Mouse (Mus musculus) neural tube, embryonic 12.5 days (tissue): Measurements from ENCODE around the gene Zfp60. TPM values are rescaled to one million over a fixed set of nuclear protein-coding genes. Genes with fewer than 3 reads are reported as not detected.

Experiments
- ATAC-seq: fragments of 200-750 bp; cut with Nextera tagmentation; 2 replicates; pipeline ENCODE4 v1.8.0; 2017; ENCODE audit warnings: low read depth, mild to moderate bottlenecking, moderate TSS enrichment, moderate library complexity; ENCODE audit not compliant: low FRiP score
- H3K27ac ChIP-seq: fragments of 300-500 bp; sonication (generic); 2 replicates; pipeline ENCODE4 v1.5.1; 2016
- H3K27me3 ChIP-seq: fragments of 300-500 bp; sonication (generic); replicated peaks from 2 replicates; pipeline ENCODE4 v1.6.1; 2016; ENCODE audit warnings: mild to moderate bottlenecking
- H3K36me3 ChIP-seq: fragments of 300-500 bp; sonication (generic); 2 replicates; pipeline ENCODE4 v1.6.1; 2016; ENCODE audit warnings: mild to moderate bottlenecking
- H3K4me1 ChIP-seq: fragments of 300-500 bp; sonication (generic); 2 replicates; pipeline ENCODE4 v1.6.1; 2016
- H3K4me2 ChIP-seq: fragments of 300-500 bp; sonication (generic); replicated peaks from 2 replicates; pipeline ENCODE4 v1.6.1; 2016; ENCODE audit warnings: mild to moderate bottlenecking
- H3K4me3 ChIP-seq: fragments of 300-500 bp; sonication (generic); 2 replicates; pipeline ENCODE4 v1.5.1; 2016
- H3K9ac ChIP-seq: fragments of 300-500 bp; sonication (generic); 2 replicates; pipeline ENCODE4 v1.6.1; 2016; ENCODE audit warnings: mild to moderate bottlenecking
- H3K9me3 ChIP-seq: fragments of 300-500 bp; sonication (generic); 2 replicates; pipeline ENCODE4 v1.6.1; 2016; ENCODE audit warnings: mild to moderate bottlenecking
- WGBS: fragments of 180-500 bp; shearing (Covaris S2); methylation state at CpG from one replicate; pipeline ENCODE4 v1.1.7; 2016; 5-methylcytosine and 5-hydroxymethylcytosine counted together
- polyA plus RNA-seq: library from polyadenylated mRNA; unstranded; fragments of >200 nt; fragmentation: Nextera tagmentation; extraction: Ambion mirVana; gene quantifications from 2 replicates; pipeline ENCODE4 v1.2.1, GENCODE M21; 2016

Zfp60 gene
- 97.2 and 102 TPM in 2 replicates for polyA plus RNA-seq

- Histone ChIP-seq H3K36me3 (no peaks in the 10 kb centered on the region), H3K9ac (peak within 1 kb of the TSS; percentile 89), H3K4me1 (peaks cover 31% of the 10 kb centered on the region), H3K9me3 (no peaks in the 10 kb centered on the region), H3K4me2 (peak within 1 kb of the TSS; percentile 60), H3K4me3 (peak within 1 kb of the TSS; percentile 77), H3K27ac (peak within 1 kb of the TSS; percentile 95), H3K27me3 (no peaks in the 10 kb centered on the region)
- under 1% methylated on average over 35 of the region's 35 CpGs for WGBS
- peak; percentile 89 for ATAC-seq
Observed at GRCm38 (mm10) chr7:27731281-27731883, at the start of gene Zfp60. TSS of gene Zfp60 (plus strand) at chr7:27731389.

GRCm38 (mm10) chr7:27683218-27683617 is 48.0 kb upstream of the Zfp60 start:
- H3K9ac ChIP-seq = no peak overlapping the region
- no peak for ATAC-seq
- WGBS = 88% methylated on average over 2 of the region's 2 CpGs
- no peaks in the 10 kb centered on the region for H3K36me3 ChIP-seq
- H3K9me3 ChIP-seq = no peaks in the 10 kb centered on the region
- H3K27me3 ChIP-seq = no peaks in the 10 kb centered on the region
- H3K4me2 ChIP-seq = no peak overlapping the region
- H3K27ac ChIP-seq = no peak overlapping the region
- peaks cover 6% of the 10 kb centered on the region; the same call in 1 of the 2 replicates for H3K4me1 ChIP-seq
- no peak overlapping the region for H3K4me3 ChIP-seq

- Histone ChIP-seq H3K9me3 (no peaks in the 10 kb centered on the region), H3K4me3 (0 out of 2 replicates have a peak overlapping the region, but pooled peaks have one; percentile 7), H3K27ac (no peak overlapping the region), H3K27me3 (no peaks in the 10 kb centered on the region), H3K4me2 (peak overlapping the region; percentile 50), H3K36me3 (no peaks in the 10 kb centered on the region), H3K4me1 (peaks cover 14% of the 10 kb centered on the region), H3K9ac (no peak overlapping the region)
- no peak for ATAC-seq
- WGBS = 43% methylated on average over 5 of the region's 5 CpGs
Observed at GRCm38 (mm10) chr7:27685220-27685619, 46.0 kb upstream of the Zfp60 start.

GRCm38 (mm10) chr7:27685681-27686080 is 45.5 kb upstream of the Zfp60 start:
- no peaks in the 10 kb centered on the region for H3K27me3 ChIP-seq
- no peak for ATAC-seq
- no peaks in the 10 kb centered on the region for H3K9me3 ChIP-seq
- H3K4me1 ChIP-seq = peaks cover 14% of the 10 kb centered on the region
- H3K4me3 ChIP-seq = 0 out of 2 replicates have a peak overlapping the region, but pooled peaks have one; percentile 7
- H3K27ac ChIP-seq = no peak overlapping the region
- H3K9ac ChIP-seq = no peak overlapping the region
- WGBS = 2% methylated on average over 6 of the region's 6 CpGs
- H3K4me2 ChIP-seq = peak overlapping the region; percentile 50
- H3K36me3 ChIP-seq = no peaks in the 10 kb centered on the region

- Histone ChIP-seq H3K27me3 (no peaks in the 10 kb centered on the region), H3K9ac (no peak overlapping the region), H3K4me3 (no peak overlapping the region), H3K9me3 (no peaks in the 10 kb centered on the region), H3K27ac (no peak overlapping the region), H3K36me3 (no peaks in the 10 kb centered on the region), H3K4me1 (peaks cover 14% of the 10 kb centered on the region), H3K4me2 (no peak overlapping the region)
- 78% methylated on average over 1 of the region's 1 CpGs for WGBS
- ATAC-seq = no peak
Observed at GRCm38 (mm10) chr7:27687043-27687442, 44.1 kb upstream of the Zfp60 start.

- WGBS = 74% methylated on average over 3 of the region's 3 CpGs
- Histone ChIP-seq H3K4me3 (no peak overlapping the region), H3K9ac (no peak overlapping the region), H3K9me3 (no peaks in the 10 kb centered on the region), H3K4me2 (peak overlapping the region; percentile 66), H3K36me3 (no peaks in the 10 kb centered on the region), H3K4me1 (peaks cover 14% of the 10 kb centered on the region), H3K27me3 (no peaks in the 10 kb centered on the region), H3K27ac (no peak overlapping the region)
- ATAC-seq = no peak
Observed at GRCm38 (mm10) chr7:27687836-27688235, 43.4 kb upstream of the Zfp60 start.

- ATAC-seq = no peak
- Histone ChIP-seq H3K4me1 (peaks cover 14% of the 10 kb centered on the region), H3K27ac (no peak overlapping the region), H3K9me3 (no peaks in the 10 kb centered on the region), H3K27me3 (no peaks in the 10 kb centered on the region), H3K4me3 (peak overlapping the region; percentile 47), H3K4me2 (peak overlapping the region; percentile 66), H3K9ac (peak overlapping the region; percentile 65), H3K36me3 (no peaks in the 10 kb centered on the region)
- 41% methylated on average over 14 of the region's 14 CpGs for whole genome bisulfite sequencing
Observed at GRCm38 (mm10) chr7:27688246-27688788, 42.9 kb upstream of the Zfp60 start.

- ATAC-seq = peak; percentile 98
- WGBS = under 1% methylated on average over 19 of the region's 19 CpGs
- peak within 1 kb of the TSS; percentile 66 for H3K4me2 ChIP-seq
- H3K9ac ChIP-seq = peak within 1 kb of the TSS; percentile 65
- H3K36me3 ChIP-seq = no peaks in the 10 kb centered on the region
- peaks cover 14% of the 10 kb centered on the region for H3K4me1 ChIP-seq
- no peaks in the 10 kb centered on the region for H3K27me3 ChIP-seq
- no peak within 1 kb of the TSS for H3K27ac ChIP-seq
- H3K9me3 ChIP-seq = no peaks in the 10 kb centered on the region
- peak within 1 kb of the TSS; percentile 47 for H3K4me3 ChIP-seq
Observed at GRCm38 (mm10) chr7:27688815-27689612, 42.2 kb upstream of the Zfp60 start, which contains the start of gene Zfp607b. TSS of gene Zfp607b (plus strand) at chr7:27689340.

GRCm38 (mm10) chr7:27691076-27691475 is 40.1 kb upstream of the Zfp60 start:
- no peak overlapping the region for H3K9ac ChIP-seq
- WGBS = 47% methylated on average over 5 of the region's 5 CpGs
- H3K4me3 ChIP-seq = no peak overlapping the region
- H3K36me3 ChIP-seq = no peaks in the 10 kb centered on the region
- no peaks in the 10 kb centered on the region for H3K27me3 ChIP-seq
- H3K9me3 ChIP-seq = no peaks in the 10 kb centered on the region
- H3K4me2 ChIP-seq = no peak overlapping the region
- ATAC-seq = no peak
- peaks cover 11% of the 10 kb centered on the region for H3K4me1 ChIP-seq
- no peak overlapping the region for H3K27ac ChIP-seq

- H3K4me3 ChIP-seq = no peak overlapping the region
- no peaks in the 10 kb centered on the region for H3K9me3 ChIP-seq
- H3K27me3 ChIP-seq = no peaks in the 10 kb centered on the region
- no peak overlapping the region for H3K4me2 ChIP-seq
- no peak overlapping the region for H3K27ac ChIP-seq
- 36% methylated on average over 3 of the region's 3 CpGs for WGBS
- ATAC-seq = no peak
- no peak overlapping the region for H3K9ac ChIP-seq
- H3K4me1 ChIP-seq = no peaks in the 10 kb centered on the region
- peaks cover 8% of the 10 kb centered on the region; the same call in 1 of the 2 replicates for H3K36me3 ChIP-seq
Observed at GRCm38 (mm10) chr7:27696711-27697110, 34.5 kb upstream of the Zfp60 start.

- peaks cover 13% of the 10 kb centered on the region for H3K9me3 ChIP-seq
- no peak overlapping the region for H3K27ac ChIP-seq
- no peaks in the 10 kb centered on the region for H3K27me3 ChIP-seq
- H3K4me1 ChIP-seq = no peaks in the 10 kb centered on the region
- H3K4me3 ChIP-seq = no peak overlapping the region
- ATAC-seq = no peak
- H3K36me3 ChIP-seq = no peaks in the 10 kb centered on the region
- 82% methylated on average over 7 of the region's 7 CpGs for WGBS
- H3K4me2 ChIP-seq = no peak overlapping the region
- no peak overlapping the region for H3K9ac ChIP-seq
Observed at GRCm38 (mm10) chr7:27710402-27710801, 20.8 kb upstream of the Zfp60 start.

- Histone ChIP-seq H3K4me2 (no peak overlapping the region), H3K9me3 (0 out of 2 replicates have a peak, but pooled peaks cover 4% of the 10 kb centered on the region), H3K4me1 (no peaks in the 10 kb centered on the region), H3K4me3 (no peak overlapping the region), H3K36me3 (no peaks in the 10 kb centered on the region), H3K9ac (no peak overlapping the region), H3K27ac (no peak overlapping the region), H3K27me3 (no peaks in the 10 kb centered on the region)
- WGBS = 92% methylated on average over 8 of the region's 8 CpGs
- no peak for ATAC-seq
Observed at GRCm38 (mm10) chr7:27721951-27722350, 9.2 kb upstream of the Zfp60 start.
